Mouse (Mus musculus): ENCODE measurements at regions not wholly inside any gene's neighbourhood (a gene's known extent, or its start where the extent isn't known, plus 50 kb on each side); places are given as distances from the start of the nearest gene placed in this dataset.

DNA sequence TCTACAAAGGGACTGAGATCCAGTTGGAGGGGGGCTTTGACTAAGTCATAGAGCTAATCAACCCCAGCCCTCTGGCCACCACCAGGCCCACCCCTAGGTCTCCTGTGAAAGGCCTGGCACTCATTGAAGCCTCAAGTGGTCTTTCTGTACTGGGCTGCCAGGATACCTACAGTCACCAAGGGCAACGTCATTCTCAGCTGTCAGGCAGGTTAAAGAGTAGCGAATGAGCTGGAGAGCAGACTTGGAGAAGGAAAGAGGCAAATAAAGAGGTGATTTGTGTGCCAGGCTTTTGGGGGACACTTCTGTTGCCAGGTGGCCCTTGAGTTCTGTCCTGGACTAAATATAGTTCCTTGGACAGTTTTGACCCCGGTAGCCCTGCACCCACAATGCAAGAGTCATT, 81.5 kb upstream of the Dio3 start:
- Histone ChIP-seq H3K27ac (ENCODE audit: control insufficient read depth, insufficient read depth, low read length) (no peak overlapping the region), H3K36me3 (ENCODE audit: control insufficient read depth, insufficient read depth, low read length) (no peaks in the 10 kb centered on the region), H3K4me3 (ENCODE audit: control insufficient read depth, insufficient read depth, low read length) (no peak overlapping the region), H3K27me3 (ENCODE audit: control insufficient read depth, insufficient read depth, low read length) (no peaks in the 10 kb centered on the region), H3K4me1 (replicated peaks; ENCODE audit: control insufficient read depth, insufficient read depth, low read length) (no peaks in the 10 kb centered on the region)
- WGBS: 91% methylated on average over 3 of the region's 3 CpGs
- TF ChIP-seq CTCF (IDR thresholded peaks at IDR 0.05; ENCODE audit: borderline replicate concordance, control insufficient read depth, extremely low read depth, insufficient read depth, low read length, poor library complexity): no peak
- no peak for TF ChIP-seq POLR2A (IDR thresholded peaks at IDR 0.05; ENCODE audit: control insufficient read depth, extremely low read depth, insufficient read depth, low read length, poor library complexity)
- DNase-seq: no peak

DNA sequence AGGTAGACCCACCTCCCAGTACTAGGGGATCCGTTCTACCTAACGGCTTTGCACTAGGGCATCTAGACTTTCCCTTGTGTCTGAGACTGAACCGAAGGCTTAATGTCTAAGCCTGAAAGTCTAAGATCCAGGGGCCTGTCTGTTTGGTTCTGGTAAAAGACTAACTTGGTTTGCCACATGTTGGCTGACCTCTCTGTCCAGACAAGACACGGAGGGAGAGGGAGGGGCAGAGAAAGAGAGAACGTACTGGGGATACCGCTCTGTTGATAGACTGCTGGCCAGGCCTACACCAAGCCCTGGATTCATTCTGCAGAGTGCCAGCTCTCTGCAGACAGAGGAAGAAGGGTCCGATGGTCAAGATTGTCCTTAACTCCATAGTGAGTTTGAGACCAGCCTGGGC, 78.4 kb upstream of the Dio3 start:
- no peak for DNase-seq
- H3K27me3 ChIP-seq (ENCODE audit: control insufficient read depth, insufficient read depth, low read length): no peaks in the 10 kb centered on the region
- no peak for TF ChIP-seq CTCF (IDR thresholded peaks at IDR 0.05; ENCODE audit: borderline replicate concordance, control insufficient read depth, extremely low read depth, insufficient read depth, low read length, poor library complexity)
- no peaks in the 10 kb centered on the region for H3K4me1 ChIP-seq (replicated peaks; ENCODE audit: control insufficient read depth, insufficient read depth, low read length)
- H3K4me3 ChIP-seq (ENCODE audit: control insufficient read depth, insufficient read depth, low read length): no peak overlapping the region
- WGBS: 96% methylated on average over 7 of the region's 7 CpGs
- no peak overlapping the region for H3K27ac ChIP-seq (ENCODE audit: control insufficient read depth, insufficient read depth, low read length)
- H3K36me3 ChIP-seq (ENCODE audit: control insufficient read depth, insufficient read depth, low read length): no peaks in the 10 kb centered on the region

- no peak for DNase-seq
- 88% methylated on average over 4 of the region's 4 CpGs for WGBS
These were observed 78.0 kb upstream of the Dio3 start for GRCm38 (mm10) chr12:110200887-110201286.

GRCm38 (mm10) chr12:110203271-110204014, 75.4 kb upstream of the Dio3 start:
- 79% methylated on average over 13 of the region's 13 CpGs for WGBS
- no peak for DNase-seq
- no peak for TF ChIP-seq POLR2A (IDR thresholded peaks at IDR 0.05; ENCODE audit: control insufficient read depth, extremely low read depth, insufficient read depth, low read length, poor library complexity)
- no peak for TF ChIP-seq CTCF (IDR thresholded peaks at IDR 0.05; ENCODE audit: borderline replicate concordance, control insufficient read depth, extremely low read depth, insufficient read depth, low read length, poor library complexity)
- Histone ChIP-seq H3K27me3 (ENCODE audit: control insufficient read depth, insufficient read depth, low read length) (no peaks in the 10 kb centered on the region), H3K4me3 (ENCODE audit: control insufficient read depth, insufficient read depth, low read length) (no peak overlapping the region), H3K4me1 (replicated peaks; ENCODE audit: control insufficient read depth, insufficient read depth, low read length) (no peaks in the 10 kb centered on the region), H3K27ac (ENCODE audit: control insufficient read depth, insufficient read depth, low read length) (no peak overlapping the region), H3K36me3 (ENCODE audit: control insufficient read depth, insufficient read depth, low read length) (no peaks in the 10 kb centered on the region)

More at GRCm38 (mm10) chr12:110200887-110201286, 78.0 kb upstream of the Dio3 start:
- TF ChIP-seq POLR2A (IDR thresholded peaks at IDR 0.05; ENCODE audit: control insufficient read depth, extremely low read depth, insufficient read depth, low read length, poor library complexity) (no peak), CTCF (IDR thresholded peaks at IDR 0.05; ENCODE audit: borderline replicate concordance, control insufficient read depth, extremely low read depth, insufficient read depth, low read length, poor library complexity) (no peak)
- Histone ChIP-seq H3K27me3 (ENCODE audit: control insufficient read depth, insufficient read depth, low read length) (no peaks in the 10 kb centered on the region), H3K27ac (ENCODE audit: control insufficient read depth, insufficient read depth, low read length) (no peak overlapping the region), H3K36me3 (ENCODE audit: control insufficient read depth, insufficient read depth, low read length) (no peaks in the 10 kb centered on the region), H3K4me1 (replicated peaks; ENCODE audit: control insufficient read depth, insufficient read depth, low read length) (no peaks in the 10 kb centered on the region), H3K4me3 (ENCODE audit: control insufficient read depth, insufficient read depth, low read length) (no peak overlapping the region)

- no peak overlapping the region for H3K27ac ChIP-seq (ENCODE audit: control insufficient read depth, insufficient read depth, low read length)
- no peaks in the 10 kb centered on the region for H3K4me1 ChIP-seq (replicated peaks; ENCODE audit: control insufficient read depth, insufficient read depth, low read length)
- no peak for DNase-seq
- H3K36me3 ChIP-seq (ENCODE audit: control insufficient read depth, insufficient read depth, low read length): no peaks in the 10 kb centered on the region
- H3K27me3 ChIP-seq (ENCODE audit: control insufficient read depth, insufficient read depth, low read length): no peaks in the 10 kb centered on the region
- WGBS: 65% methylated on average over 6 of the region's 6 CpGs
- no peak overlapping the region for H3K4me3 ChIP-seq (ENCODE audit: control insufficient read depth, insufficient read depth, low read length)
- TF ChIP-seq CTCF (IDR thresholded peaks at IDR 0.05; ENCODE audit: borderline replicate concordance, control insufficient read depth, extremely low read depth, insufficient read depth, low read length, poor library complexity): no peak
- TF ChIP-seq POLR2A (IDR thresholded peaks at IDR 0.05; ENCODE audit: control insufficient read depth, extremely low read depth, insufficient read depth, low read length, poor library complexity): no peak
These were observed 74.5 kb upstream of the Dio3 start for GRCm38 (mm10) chr12:110204246-110204989.

DNA sequence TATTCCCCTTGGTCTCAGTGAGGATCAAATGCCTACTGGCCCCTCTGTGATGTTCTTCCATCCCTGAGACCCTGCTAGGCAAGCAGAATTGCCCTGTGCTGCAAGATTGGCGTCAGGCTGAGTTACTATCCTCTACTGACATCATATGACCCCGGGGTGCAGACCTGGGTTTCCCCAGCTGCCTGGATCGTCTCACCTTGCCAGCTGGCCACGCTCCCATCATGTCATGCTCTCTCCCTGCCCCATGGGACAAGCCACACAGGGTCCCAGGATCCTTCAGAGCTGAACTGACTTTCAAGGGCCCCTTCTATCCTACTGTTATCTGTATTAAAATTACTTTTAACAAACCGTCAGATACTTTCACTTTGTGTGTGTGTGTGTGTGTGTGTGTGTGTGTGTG, 72.6 kb upstream of the Dio3 start:
- Histone ChIP-seq H3K27me3 (ENCODE audit: control insufficient read depth, insufficient read depth, low read length) (no peaks in the 10 kb centered on the region), H3K27ac (ENCODE audit: control insufficient read depth, insufficient read depth, low read length) (no peak overlapping the region), H3K4me3 (ENCODE audit: control insufficient read depth, insufficient read depth, low read length) (no peak overlapping the region), H3K4me1 (replicated peaks; ENCODE audit: control insufficient read depth, insufficient read depth, low read length) (peaks cover 2% of the 10 kb centered on the region), H3K36me3 (ENCODE audit: control insufficient read depth, insufficient read depth, low read length) (no peaks in the 10 kb centered on the region)
- WGBS: 63% methylated on average over 5 of the region's 5 CpGs
- no peak for TF ChIP-seq CTCF (IDR thresholded peaks at IDR 0.05; ENCODE audit: borderline replicate concordance, control insufficient read depth, extremely low read depth, insufficient read depth, low read length, poor library complexity)
- no peak for TF ChIP-seq POLR2A (IDR thresholded peaks at IDR 0.05; ENCODE audit: control insufficient read depth, extremely low read depth, insufficient read depth, low read length, poor library complexity)
- no peak for DNase-seq

Measured in thymus, adult 2 months (tissue).